Mouse (Mus musculus) right cerebral cortex, postnatal 25 days (tissue): ENCODE measurements around the gene Chrna5.

Experiments used
- DNase-seq: peaks from one replicate; pipeline ENCODE4 v3.0.0; 2022

The Chrna5 gene

GRCm38 (mm10) chr9:55023902-55024583, 43.4 kb downstream of the Chrna5 start:
- DNase-seq, result peak; percentile 62

GRCm38 (mm10) chr9:55025534-55026274, 45.0 kb downstream of the Chrna5 start:
- no peak for DNase-seq

- DNase-seq, result no peak
These were observed 45.6 kb downstream of the Chrna5 start, which contains the start of gene Chrna3 for GRCm38 (mm10) chr9:55026275-55026663. Gene Chrna3, minus strand, starts transcription at chr9:55026562.

DNA sequence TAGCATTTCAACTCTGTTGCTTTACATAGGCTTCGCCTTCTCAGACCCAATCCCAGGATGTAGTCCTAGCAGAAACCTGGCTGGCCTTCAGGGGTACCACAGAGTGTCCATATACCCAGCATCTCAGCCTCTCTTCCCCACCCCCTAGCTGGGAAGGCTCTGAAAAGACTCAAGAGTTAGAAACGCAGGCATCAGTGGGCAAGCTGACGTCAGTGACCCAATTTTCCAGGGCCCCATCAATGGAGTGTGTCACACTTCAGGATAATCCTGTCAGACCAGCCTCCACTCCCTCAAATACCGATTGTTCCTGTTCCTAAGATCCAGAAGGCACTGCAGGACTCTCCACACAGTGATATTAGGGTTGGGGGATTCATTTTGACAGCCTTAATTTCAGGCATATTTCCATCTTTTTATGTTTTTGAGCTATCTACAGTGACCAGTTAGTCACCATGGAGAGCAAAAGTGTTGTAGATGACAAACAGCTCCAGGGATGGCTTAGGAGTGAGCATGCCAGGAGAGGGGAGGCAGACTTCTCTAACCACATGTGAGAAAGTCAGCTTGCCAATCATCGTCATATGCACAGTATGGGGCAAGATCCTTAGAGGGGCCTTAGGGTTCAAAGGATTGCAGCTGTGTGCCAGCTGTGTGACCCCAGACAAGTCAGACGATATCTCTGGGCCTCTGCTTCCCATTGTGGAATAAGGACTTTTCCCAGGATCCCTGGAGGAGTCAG, 50.9 kb downstream of the Chrna5 start:
- DNase-seq, result no peak

DNA sequence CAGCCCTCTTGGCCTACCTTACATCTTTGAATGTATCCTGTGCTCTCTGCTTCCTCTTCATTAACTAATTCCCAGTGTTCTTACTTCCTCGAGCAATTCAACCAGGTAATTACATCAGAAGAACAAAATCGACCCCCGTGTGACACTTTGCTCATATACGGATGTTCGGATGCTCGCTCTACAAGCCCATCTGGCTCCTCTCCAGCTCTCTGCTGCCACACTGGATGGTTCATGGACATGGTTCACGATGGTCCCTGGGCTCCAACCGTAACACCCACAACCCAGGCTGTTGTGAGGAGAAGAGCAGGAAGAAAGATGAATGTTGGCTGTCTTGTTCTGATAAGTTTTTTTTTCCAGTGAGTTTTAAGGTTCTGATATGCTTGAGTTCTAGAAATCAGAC, 58.3 kb downstream of the Chrna5 start:
- no peak for DNase-seq

- no peak for DNase-seq
These were observed 59.3 kb downstream of the Chrna5 start for GRCm38 (mm10) chr9:55039983-55040382.

DNA sequence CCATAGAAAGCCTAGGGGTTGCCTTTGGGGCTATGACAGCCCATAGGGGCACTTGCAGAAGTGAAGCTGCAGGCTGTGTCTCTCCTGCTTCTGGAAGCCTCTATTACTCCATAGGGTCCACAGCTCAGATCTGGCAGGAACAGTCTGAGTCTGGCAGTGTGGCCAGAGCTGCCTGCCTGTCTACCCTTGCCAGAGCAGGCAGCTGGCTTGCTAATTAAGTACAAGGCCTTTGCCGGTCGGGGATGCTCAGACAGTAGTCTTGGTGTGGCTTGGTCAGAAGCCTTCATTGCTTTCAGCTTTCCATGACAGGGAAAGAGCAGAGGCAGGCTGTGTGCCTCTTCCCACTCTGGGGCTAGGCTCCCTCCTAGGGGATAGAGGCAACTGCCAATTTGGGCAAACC, 60.7 kb downstream of the Chrna5 start:
- no peak for DNase-seq

DNA sequence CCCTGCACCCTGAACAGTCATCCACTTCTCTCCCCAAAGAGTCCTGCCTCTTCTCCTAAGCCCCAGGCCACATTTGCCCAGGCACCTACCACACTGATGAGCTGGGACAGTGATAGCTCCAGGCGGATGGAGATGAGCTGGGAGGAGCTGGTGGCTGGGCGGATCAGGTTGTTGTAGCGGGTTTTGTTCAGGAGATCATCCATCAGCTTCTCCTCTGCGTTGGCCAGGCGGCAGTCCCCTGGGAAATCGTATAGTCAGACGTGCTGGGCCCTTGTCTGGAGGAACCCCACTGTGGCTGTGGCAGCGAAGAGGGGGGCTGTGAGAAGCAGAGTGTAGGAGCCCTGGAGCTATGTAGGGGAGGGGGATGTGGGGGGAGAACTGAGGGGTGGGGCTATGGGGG, 63.0 kb downstream of the Chrna5 start:
- DNase-seq, result no peak

- DNase-seq, result no peak
These were observed 64.3 kb downstream of the Chrna5 start for GRCm38 (mm10) chr9:55045001-55045400.

DNA sequence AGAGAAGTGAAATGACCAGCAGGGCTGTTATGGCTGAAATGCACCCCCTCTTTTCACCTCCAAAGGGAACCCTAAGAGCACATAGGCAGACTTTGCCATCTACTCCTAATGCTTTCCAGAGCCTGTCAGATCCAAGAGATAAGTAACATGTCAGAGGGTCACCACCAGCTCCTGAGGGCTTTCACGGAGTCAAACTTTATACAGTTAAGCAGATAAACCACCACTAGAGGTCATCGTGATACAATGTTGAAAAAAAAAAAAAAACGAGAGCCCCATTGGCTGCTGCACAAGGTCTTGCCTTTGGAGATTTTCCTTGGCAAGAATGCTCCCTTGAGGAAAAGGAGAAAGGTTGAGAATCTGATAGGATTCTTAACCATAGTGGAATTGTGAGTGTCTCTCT, 66.1 kb downstream of the Chrna5 start:
- no peak for DNase-seq

DNA sequence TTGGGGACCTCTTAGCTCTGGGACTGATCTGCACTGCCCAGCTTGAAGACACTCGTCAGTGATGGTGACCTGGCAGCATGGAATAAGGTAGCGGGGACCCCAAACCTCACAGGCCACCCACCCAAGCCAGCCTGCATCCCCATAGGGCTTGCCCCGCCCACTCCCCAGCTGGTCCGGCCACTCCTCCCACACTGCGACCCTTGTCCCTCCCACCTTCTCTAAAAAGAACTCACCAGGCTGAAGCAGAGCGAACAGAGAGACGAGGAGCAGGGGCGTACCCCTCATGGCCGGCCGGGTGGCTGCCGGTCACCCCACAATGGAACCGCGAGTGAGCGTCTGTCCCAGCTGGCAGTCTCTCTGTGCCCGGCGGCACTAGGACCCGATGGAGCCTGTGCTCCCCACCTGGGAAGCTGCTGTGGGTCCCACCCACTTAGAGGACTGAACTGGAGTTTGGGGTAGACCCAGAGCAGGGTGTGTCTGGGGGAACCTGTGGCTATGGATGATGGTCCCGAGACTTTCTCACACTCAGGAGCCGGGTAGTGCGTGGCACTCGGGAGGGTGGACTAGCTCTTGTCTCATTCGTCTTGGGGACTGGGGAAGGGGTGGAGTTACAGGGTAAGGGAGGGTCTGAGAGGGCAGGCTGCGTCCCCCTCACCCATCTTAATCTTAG, 67.7 kb downstream of the Chrna5 start, which contains the start of gene Chrnb4:
TSS of gene Chrnb4 (minus strand) at position 569 of the 670 bp plus-strand sequence.
- DNase-seq, result no peak

DNA sequence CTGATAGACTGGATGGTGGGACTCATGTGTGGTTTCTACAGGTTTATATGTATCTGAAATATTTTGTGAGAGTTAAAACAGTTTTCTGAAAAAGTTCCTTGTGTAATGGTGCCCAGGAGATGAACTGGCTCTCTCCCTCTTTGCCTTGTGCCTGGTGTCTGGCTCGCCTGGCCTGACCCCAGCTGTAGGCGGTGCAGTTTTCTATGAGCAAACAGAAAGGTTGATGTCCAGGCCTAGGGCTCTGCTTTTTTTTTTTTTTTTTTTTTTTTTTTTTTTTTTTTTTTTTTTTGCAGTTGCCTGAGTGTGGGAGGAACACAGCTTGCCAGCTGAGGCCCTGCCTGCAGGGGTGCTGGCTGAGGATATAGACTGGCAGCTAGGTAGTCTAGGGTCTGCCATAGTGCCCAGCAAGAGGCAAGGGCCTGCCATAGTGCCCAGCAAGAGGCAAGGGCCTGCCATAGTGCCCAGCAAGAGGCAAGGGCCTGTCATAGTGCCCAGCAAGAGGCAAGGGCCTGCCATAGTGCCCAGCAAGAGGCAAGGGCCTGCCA, 74.8 kb downstream of the Chrna5 start:
- no peak for DNase-seq
